Mouse (Mus musculus) cerebellum, adult 9-11 months (tissue): ENCODE data around the gene Prkcq.

Experiments
- DNase-seq: peaks from one replicate; pipeline ENCODE4 v3.0.0; 2022

Prkcq gene

DNA sequence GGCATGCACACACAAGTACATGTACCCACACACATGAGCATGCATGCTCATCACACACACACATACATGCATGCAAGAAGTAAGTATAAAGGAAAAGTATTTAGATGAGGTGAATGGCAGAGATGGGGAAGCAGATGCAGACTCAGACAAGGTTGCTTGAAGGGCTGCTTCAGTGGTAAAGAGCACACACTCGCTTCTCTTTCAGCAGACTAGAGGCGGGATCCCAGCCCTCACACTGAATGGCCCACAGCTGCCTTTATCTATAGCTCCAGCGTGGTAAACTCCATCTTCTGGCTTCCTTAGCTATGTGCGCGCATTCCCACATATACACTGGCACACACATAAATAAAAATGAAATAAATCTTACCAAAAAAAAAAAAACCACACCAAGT, 53.6 kb downstream of the Prkcq start:
- no peak for DNase-seq

DNA sequence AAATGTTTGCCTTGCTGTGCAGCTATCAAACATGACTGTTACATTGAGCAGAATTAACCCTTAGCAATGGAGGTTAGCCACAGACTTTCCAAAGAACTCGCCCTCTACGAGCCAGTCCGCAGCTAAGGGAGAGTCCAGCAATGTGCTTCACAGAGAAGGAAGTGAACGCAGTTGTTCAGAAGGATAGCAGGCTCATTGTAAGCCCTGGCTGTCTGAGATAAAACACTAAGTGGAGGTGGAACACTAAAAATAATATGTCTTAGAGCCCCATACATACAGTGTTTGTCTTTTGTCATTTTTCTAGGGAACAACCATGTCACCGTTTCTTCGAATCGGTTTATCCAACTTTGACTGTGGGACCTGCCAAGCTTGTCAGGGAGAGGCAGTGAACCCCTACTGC, 54.6 kb downstream of the Prkcq start:
- no peak for DNase-seq

GRCm38 (mm10) chr2:11229126-11229525, 57.2 kb downstream of the Prkcq start:
- DNase-seq: no peak

GRCm38 (mm10) chr2:11231118-11231517, 59.2 kb downstream of the Prkcq start:
- no peak for DNase-seq

DNA sequence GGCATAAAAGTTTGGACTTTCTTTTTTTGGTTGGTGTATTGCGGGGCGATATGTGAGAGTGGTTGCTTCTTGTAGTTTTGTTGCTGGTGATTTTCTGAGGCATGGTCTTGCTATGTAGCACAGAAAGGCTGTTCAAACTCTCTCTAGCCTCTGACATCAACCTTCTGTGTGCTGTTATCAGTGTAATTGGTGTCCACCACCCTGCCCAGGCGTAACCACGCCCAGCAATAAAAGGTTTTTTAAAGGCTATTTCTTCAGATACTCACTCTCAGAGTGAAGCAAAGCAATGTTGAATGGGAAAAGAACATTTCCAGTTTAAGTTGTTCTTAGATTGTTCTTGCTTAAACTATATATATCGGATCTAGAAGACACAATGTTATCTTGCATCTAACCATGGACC, 60.1 kb downstream of the Prkcq start:
- no peak for DNase-seq

GRCm38 (mm10) chr2:11238254-11238653, 66.3 kb downstream of the Prkcq start:
- DNase-seq: no peak

DNA sequence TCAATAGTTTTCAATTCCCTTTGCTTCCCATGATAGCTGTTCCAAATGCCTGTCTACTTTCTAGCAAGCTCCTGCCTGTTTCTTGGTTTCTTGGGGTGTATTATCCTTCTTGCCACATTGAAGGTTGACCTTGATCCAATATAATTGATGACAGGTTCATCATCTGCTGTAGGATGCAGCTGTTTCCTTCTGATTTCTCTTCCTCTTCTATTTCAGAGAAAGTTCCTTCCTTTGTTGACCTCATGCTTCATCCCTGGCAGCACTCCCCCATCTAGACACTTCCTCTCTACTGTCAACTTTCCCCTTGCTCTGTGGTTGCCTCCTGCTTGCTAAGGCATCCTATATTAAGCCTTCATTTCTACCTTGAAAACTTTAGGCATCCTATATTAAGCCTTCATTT, 67.6 kb downstream of the Prkcq start:
- DNase-seq: no peak

- DNase-seq: no peak
These were observed 74.0 kb downstream of the Prkcq start for GRCm38 (mm10) chr2:11245926-11246325.

- peak; percentile 5 for DNase-seq
These were observed 82.0 kb downstream of the Prkcq start for GRCm38 (mm10) chr2:11253945-11254344.

DNA sequence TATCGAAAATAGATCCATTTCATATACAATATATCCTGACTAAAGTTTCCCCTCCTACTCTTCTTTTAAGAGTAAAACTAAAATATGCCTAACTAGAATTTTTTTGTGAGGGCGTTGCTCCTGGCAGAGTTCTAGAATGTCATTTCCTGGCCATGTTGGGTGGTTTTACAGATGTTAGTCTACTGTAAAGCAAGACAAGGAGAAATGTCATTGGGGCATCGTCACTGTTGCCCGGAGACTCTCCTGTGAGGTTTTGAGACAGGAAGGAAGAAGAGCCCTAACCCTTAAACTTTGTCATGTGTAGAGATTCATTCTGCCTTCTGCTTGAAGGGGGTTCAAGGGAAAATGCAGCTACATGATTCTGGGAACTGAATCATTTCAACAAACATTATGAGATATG, 82.5 kb downstream of the Prkcq start:
- no peak for DNase-seq

DNA sequence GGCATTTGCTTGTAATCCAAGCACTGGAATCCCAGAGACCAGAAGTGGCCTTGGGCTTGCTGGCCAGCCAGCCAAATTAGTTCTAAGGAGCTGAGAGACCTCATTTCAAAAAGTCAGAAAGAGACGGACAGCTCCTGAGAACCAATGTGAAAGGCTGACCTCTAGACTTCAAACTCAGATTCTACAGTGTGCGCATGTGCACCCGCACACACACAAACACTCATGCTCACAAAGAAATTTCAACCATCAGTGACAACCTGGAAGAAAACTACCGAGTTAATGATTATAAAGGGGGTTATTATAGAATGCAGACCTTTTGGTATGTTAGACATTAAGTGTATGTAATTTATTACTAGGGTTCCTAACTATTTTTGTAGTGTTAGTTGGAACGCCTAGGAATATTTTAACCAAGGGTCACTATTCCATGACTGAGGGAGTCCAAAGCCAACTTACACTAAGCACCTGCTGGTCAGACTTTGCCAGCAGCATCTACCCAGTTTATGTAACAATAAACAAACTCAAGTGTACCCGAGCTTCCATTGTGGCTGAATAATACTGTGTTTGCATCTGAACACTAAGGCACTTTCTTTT, 85.4 kb downstream of the Prkcq start:
- DNase-seq: no peak

DNA sequence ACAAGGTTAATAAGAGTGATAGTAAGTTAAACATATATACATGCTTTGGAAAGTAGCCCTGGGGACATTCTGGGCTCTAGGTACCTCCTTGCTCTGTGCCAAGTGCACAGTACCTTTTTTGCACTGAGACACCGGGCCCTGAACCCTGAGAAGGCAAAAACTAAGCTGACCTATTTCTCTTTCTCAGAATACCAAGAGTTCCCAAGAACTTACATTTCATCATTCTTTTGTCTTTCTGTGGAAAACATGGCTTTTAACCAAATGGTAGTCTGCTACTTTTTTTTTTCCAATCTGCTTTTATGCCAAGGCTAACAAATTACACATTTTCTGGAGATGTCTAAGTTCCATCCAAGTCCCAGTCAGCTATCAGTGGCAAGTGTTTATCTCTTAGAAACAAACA, 86.3 kb downstream of the Prkcq start:
- DNase-seq: no peak

DNA sequence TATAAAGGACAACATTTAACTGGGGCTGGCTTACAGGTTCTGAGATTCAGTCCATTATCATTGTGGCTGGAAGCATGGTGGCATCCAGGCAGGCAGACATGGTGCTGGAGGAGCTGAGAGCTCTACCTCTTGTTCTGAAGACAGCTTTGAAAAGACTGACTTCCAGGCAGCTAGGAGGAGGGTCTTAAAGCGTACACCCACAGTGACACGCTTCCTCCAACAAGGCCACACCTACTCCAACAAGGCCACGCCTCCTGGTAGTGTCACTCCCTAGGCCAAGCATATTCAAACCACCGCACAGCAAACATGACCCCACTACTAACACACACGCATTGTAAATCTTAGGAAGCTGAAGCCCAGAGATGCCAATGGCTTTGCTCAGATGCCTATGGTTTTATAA, 87.5 kb downstream of the Prkcq start:
- no peak for DNase-seq

DNA sequence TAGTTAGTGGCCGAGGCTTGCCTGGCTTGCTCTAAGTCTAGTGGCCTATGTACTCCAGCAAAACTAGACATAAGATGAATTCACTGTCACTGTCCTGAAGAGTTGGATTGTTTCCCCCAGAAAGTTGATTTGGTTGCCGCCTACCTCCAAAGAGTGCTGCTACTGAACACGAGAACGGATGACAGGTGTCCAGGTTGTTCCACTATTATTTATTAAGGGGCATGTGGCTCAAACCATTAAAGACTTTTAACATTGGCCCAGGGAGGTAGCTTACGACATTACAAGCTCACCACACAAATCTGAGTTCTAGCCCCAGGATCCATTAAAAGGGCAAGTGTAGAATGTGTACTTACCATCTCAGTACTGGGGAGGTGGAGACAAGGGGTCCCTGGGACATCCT, 92.9 kb downstream of the Prkcq start:
- DNase-seq: no peak

- no peak for DNase-seq
These were observed 93.5 kb downstream of the Prkcq start for GRCm38 (mm10) chr2:11265455-11265854.

GRCm38 (mm10) chr2:11266294-11266693, 94.4 kb downstream of the Prkcq start:
- no peak for DNase-seq

DNA sequence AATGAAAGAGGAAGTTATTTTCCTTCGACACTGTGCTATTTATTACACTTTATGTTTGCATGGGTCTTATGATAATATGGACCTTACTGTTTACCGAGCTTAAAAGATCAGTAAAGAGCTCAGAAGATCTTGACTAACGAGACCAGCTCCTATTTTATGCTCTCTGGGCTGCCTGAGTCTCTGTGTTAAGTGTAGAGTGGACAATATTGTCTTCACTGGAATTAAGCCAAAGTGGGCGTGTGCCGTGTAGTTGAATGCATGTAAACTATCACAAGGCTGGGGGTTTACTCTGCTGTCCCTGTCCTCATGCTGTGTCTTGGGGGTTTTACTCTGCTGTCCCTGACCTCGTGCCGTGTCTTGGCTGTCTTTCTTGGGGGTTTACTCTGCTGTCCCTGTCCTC, 107.1 kb downstream of the Prkcq start:
- no peak for DNase-seq

DNA sequence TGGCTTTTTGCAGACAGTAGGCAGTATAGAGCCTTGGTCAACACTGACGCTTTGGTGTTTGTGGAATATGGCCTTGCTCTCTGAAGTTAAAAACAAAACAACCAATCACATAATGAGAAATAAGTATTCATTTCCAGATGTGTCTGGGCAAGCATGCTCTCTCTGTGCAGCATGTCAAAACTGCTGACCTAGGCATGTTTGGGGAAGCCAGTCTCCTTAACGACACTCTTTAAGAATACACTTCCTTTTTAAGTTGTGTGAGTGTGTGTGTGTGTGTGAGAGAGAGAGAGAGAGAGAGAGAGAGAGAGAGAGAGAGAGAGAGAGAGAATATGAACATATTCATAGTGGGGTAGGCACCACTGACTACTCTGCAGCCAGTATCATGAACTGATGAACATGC, 108.3 kb downstream of the Prkcq start:
- DNase-seq: no peak

DNA sequence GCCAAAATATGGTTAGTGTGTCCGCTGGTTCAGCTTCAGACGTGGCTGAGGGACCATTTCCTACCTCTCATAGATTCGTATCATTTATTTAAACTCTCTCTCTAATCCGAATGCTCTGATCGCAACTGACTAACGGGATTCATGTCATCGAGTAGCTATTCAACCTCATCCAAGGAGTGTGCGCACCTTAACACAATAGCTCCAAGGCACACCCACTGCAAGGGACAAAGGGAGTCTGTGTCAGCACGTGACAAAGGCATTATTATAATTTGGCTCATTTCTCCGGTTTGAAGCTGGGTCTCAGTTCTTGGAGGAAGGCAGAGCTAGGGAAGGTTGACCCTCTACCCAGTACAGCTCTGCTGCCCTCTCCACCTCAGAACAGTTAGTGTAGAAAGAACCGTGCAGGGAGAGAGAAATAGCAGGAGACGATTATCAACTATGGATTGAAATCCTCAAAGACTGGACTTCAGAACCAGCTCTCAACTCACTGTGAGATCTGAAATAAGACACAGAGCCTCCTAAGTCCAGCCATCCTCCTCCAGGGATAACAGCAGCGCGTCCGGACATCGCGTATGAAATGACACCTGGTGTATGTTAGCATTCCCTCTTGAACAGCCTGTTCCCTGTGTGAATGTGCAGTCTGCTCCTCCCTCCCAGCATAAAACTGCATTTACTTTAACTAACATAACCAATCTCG, 116.1 kb downstream of the Prkcq start:
- no peak for DNase-seq

- peak; percentile 45 for DNase-seq
These were observed 116.6 kb downstream of the Prkcq start for GRCm38 (mm10) chr2:11288531-11288846.

DNA sequence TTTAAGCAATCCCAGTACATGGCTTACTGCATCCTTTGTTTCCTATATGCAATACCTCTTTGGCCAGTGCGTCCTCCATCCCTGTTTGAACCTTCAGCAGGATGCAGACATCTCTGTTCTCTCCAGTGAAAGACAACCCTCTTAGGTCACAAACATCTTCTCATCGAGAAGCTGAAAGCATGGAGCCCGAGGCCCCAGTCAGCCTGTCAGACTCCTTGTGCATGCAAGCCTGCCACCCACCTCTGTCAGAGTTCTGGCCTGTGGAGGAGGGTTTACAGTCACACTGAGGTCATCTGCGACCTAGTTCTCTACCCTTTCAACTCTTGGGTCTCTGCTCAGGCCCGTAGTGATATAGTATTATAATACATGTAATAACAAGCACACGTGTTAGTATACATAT, 119.0 kb downstream of the Prkcq start:
- DNase-seq: no peak

- no peak for DNase-seq
These were observed 119.9 kb downstream of the Prkcq start for GRCm38 (mm10) chr2:11291570-11292405.

GRCm38 (mm10) chr2:11293144-11293543, 121.2 kb downstream of the Prkcq start:
- no peak for DNase-seq

DNA sequence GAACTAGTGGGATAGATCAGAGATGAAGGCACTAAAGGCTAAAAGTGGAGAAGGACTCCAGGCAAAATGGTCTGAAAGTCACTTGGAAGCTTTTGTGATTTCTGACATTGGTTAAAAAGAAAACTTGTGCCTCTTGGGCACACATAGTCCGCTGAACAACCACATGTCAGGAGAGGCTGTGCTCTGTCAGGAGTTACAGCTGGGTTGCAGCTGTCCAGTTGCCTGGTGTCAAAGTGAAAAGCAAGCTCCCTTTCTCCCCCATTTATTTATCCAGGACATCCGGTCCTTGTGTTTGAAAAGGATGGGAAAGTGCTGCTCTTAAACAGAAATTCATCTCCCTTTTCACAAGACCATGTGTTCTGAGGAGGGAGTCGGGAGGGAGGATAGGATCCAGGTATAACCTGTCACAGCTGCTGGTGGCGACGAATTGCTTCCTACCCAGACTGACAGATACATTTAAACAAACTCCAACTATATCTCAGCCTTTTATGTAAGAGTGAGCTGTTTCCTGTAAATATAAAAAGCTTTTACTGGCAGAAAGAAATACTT, 122.8 kb downstream of the Prkcq start:
- DNase-seq: no peak
